Mouse (Mus musculus) gastrocnemius, postnatal 4 days (tissue): ENCODE results near the gene Gpa33. TPM values are rescaled to one million over a fixed set of nuclear protein-coding genes. Genes with fewer than 3 reads are reported as not detected.
"Not testable (repeated sequence)": the region's sequence is repeated elsewhere in the genome, so short reads cannot be mapped to it uniquely, and the experiment has no call there.

ENCODE experiments used
- DNase-seq, 2 experiments: peaks; one replicate each; pipeline ENCODE4 v3.0.0; 2021 to 2022; ENCODE audit warnings: low spot score in 2 of 2, mixed read lengths in 2 of 2
- total RNA-seq, 2 experiments: library from RNA; stranded (reverse); gene quantifications; 2 replicates each; pipeline ENCODE4 v1.2.3; 2021

Gene Gpa33
- total RNA-seq, 2 experiments from 2014 or later: not detected

- no peak for DNase-seq
These were observed 2.3 kb downstream of the Gpa33 start for GRCm38 (mm10) chr1:166132367-166132766.

DNA sequence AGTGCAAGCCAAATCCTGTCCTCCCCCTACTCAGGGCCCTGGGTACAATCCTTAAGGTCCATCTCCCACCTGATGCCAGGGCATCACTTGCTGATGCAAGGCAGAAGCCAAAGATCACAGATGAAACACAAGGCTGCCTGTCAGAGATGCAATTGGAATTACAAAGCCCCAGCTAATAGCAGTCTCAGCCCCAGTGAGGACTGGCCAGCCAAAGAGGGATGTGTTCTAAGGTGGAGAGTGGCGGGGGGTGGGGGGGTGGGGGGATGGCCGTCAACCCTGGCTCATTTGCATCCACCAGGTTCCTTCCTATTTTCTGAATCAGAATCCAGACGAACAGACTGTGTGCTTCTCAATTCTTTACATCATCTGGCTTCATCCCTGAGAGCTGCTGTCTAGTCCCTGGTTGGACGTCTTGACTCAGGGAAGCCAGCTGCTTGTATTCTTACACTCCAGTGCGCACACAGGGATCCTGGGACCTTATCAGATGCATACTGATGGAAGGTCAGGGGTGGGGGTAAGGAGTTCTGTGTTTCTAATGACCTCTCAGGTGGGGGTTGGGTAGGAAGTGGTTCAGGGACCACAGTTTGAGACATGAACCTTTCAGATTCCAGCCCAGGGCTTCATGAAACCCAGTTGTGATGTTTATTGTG lies 5.2 kb downstream of the Gpa33 start:
- DNase-seq: no peak

- no peak for DNase-seq
These were observed 7.4 kb downstream of the Gpa33 start for GRCm38 (mm10) chr1:166137244-166137938.

GRCm38 (mm10) chr1:166138136-166138535 lies 8.1 kb downstream of the Gpa33 start:
- no peak for DNase-seq

DNA sequence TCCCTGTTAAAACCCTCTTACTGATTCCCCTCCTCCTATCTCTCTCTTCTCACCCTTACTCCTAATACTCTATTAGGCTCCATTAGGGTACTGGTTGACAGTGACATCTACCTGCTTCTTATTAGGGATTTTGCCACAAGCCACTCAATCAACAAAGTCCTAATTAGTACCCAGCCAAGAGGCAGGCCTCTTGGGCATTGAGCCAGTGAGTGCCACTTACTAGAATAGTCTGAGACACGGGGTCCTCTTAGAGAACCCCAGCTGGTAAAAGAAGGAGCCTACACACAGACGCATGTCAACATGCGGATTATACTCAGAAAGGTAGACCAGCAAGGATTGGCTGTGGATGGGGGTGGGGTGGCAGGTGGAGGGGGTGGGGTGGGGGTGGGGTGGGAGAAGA lies 9.1 kb downstream of the Gpa33 start:
- DNase-seq: no peak

DNA sequence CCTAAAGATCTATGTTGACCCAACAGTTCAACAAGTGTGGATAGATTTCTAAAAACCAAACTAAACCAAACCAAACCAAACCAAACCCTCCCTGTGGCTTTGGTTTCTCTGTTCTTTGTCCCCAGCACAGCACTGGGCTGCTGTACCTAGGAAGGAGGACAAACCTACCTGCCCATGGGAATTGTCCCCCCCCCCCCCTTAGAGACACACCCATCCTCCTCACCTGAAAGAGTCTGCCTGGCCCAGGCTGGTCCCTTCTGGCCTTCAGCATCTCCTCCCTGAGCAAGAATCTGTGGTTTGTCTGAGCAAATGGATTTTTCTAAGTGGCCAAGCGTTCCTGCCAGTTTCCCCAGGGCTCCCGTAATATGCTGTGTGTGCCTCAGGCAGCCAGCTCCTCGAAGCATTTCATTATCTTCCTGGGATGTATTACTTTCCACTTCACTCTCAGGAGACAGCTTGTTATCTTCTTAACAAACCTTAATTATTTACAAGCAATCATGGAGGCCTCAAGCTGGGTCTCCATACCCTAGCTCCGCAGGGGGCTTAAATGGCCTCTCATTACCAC lies 9.7 kb downstream of the Gpa33 start:
- no peak for DNase-seq

GRCm38 (mm10) chr1:166141868-166142267 lies 11.8 kb downstream of the Gpa33 start:
- DNase-seq: not testable (repeated sequence)

DNA sequence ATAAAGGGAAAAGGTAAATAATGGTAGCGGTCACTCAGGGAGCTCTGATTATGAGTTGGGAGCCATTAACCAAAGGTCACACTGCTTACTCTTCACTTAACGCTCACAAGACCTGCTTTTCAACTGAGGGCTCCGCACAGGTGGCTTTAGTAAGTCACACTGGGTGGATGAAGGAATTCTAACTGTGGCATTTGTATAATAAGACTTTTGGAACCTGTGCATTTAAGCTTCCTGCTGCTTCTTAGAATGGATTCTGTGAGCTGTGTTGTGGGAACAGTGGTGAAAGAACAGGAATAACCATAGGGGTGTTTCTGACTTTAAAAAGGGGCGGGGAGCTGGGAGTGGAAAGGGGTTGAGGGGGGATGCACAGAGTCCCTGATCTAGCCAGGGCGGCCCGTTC lies 12.3 kb downstream of the Gpa33 start:
- DNase-seq: no peak

GRCm38 (mm10) chr1:166146626-166147025 lies 16.6 kb downstream of the Gpa33 start:
- DNase-seq: no peak

GRCm38 (mm10) chr1:166147657-166148056 lies 17.6 kb downstream of the Gpa33 start:
- DNase-seq: no peak

- no peak for DNase-seq
These were observed 19.4 kb downstream of the Gpa33 start for GRCm38 (mm10) chr1:166149441-166149840.

DNA sequence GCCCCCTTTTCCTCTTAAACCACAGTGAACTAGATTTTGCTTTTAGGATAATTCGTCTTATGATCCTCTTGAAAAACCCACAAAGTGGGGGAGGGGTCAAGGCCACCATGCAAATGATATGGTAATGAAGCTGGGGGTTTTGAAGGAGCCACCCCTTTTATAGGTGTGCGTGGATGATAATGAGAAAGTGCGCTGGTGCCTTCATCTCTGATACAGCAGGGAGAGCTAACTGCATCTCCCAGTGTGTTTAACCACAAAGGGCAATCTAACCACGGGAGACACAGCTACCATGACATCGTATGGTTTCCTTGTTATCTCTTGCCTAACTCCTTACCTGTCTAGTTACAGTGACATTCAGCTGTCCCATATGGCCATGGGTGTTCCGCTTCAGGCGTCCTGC lies 20.0 kb downstream of the Gpa33 start:
- DNase-seq: no peak

GRCm38 (mm10) chr1:166151341-166151740 lies 21.3 kb downstream of the Gpa33 start:
- no peak for DNase-seq

DNA sequence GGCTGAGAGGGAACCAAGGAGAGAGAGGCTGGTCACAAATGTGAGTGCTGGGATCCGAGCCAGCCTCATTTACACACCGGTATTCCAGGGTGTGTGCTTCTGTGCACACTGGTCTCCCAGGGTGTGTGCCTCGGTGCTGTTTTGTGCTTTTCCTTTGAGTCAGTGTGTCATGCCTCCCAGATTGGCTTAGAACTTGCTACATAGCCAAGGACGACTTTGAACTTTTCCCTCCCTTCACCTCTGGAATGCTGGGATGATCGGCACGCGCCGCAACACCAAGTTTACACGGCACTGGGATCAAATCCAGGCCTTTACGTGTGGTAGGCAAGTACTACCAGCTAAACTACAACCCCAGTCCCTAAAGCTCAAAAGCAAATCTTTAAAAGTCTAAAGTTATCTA lies 22.0 kb downstream of the Gpa33 start:
- no peak for DNase-seq

GRCm38 (mm10) chr1:166153351-166154120 lies 23.5 kb downstream of the Gpa33 start:
- DNase-seq: peak; percentile 83 to 90

GRCm38 (mm10) chr1:166154162-166155112 lies 24.4 kb downstream of the Gpa33 start:
- DNase-seq: peak; percentile 39 to 55

DNA sequence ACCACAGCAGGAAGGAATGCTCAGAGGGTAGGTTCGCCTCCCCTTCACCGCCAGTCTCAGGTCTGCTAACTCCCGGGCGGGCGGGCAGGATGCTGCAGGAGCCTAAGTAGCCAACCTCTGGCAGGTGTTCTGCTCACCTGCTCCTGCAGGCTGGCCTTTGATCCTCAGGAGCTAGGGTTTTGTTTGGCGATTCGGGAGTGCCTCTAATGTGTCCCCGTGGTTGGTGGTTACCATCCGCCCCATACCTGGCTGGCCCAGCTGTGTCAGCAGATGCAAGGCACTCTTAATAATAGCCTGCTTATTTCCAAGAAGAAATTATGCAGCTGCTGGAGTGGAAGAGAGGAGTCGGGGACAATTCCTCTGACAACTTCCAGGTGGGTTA lies 25.1 kb downstream of the Gpa33 start:
- no peak for DNase-seq

DNA sequence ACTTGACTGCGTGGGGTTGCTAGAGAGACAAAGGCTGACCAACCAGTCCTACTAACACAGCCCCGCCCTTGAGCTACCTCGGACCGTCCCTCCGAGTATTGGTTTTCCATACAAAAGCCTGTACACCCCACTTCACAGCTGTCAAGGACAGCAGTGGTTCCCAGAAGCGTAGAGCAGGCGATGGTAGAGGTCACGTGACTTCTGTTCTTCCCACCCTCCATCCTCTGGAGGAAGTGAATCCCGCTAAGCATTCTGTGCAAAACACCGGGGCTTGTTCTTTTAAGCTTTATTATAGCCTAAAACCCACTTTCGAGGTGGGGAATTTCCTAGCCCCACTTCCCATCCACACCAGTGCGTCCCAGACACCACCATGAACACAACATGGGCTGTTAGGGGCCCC lies 27.7 kb downstream of the Gpa33 start:
- no peak for DNase-seq

DNA sequence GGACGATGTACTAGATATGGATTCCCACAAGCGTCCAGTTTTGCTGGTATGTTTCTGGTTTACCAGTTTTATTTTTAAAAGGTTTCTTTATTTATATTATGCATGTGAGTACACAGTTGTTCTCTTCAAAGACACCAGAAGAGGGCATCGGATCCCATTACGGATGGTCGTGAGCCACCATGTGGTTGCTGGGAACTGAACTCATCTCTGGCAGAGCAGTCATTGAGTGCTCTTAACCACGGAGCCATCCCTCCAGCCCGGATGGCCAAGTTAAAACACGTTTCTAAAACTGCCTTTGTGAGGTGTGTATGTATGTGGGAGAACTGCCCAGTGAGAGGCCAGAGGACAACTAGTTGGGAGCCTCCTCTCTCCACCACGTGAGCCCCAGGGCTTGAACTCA lies 28.6 kb downstream of the Gpa33 start:
- no peak for DNase-seq

- no peak for DNase-seq
These were observed 30.1 kb downstream of the Gpa33 start for GRCm38 (mm10) chr1:166160111-166160510.
